Comparison of ENCODE assay signal across 17 mouse cellular contexts in genomic region chr6:149457324-149457723, GRCm38 (mm10).
"Had no signal": no experiment of that assay in that cellular context is flagged by ENCODE, and none has a peak within 500 bp of the region (broad histone marks: within the 10 kb centered on the region; RNA-seq: fewer than 3 reads in every experiment).

No protein-coding gene starts in this region.

- DNase-seq: lung, adult 2 months; lung, postnatal 14 days; lung, postnatal 36 days; right cerebral cortex, postnatal 14 days; thymus, adult 2 months; thymus, postnatal 25 days; thymus, postnatal 4 days had no signal

- H3K4me3 ChIP-seq: lung, embryonic 15.5 days; megakaryocyte, embryonic 14.5 days; midbrain, embryonic 13.5 days; midbrain, embryonic 15.5 days; neural tube, embryonic 12.5 days; stomach, embryonic 15.5 days had no signal

- H3K9ac ChIP-seq: lung, embryonic 15.5 days; midbrain, embryonic 13.5 days; midbrain, embryonic 15.5 days; neural tube, embryonic 12.5 days; stomach, embryonic 15.5 days had no signal

- H3K4me1 ChIP-seq: lung, embryonic 15.5 days; megakaryocyte, embryonic 14.5 days; midbrain, embryonic 13.5 days; midbrain, embryonic 15.5 days; neural tube, embryonic 12.5 days; stomach, embryonic 15.5 days had no signal

- H3K9me3 ChIP-seq: lung, embryonic 15.5 days; megakaryocyte, embryonic 14.5 days; midbrain, embryonic 13.5 days; midbrain, embryonic 15.5 days; neural tube, embryonic 12.5 days; stomach, embryonic 15.5 days had no signal

- H3K36me3 ChIP-seq: lung, embryonic 15.5 days; midbrain, embryonic 13.5 days; midbrain, embryonic 15.5 days; neural tube, embryonic 12.5 days; stomach, embryonic 15.5 days had no signal

- ATAC-seq: lung, postnatal 0 days; midbrain, embryonic 13.5 days; midbrain, embryonic 15.5 days had no signal

- H3K27ac ChIP-seq: lung, embryonic 15.5 days; macrophage; midbrain, embryonic 13.5 days; midbrain, embryonic 15.5 days; neural tube, embryonic 12.5 days; stomach, embryonic 15.5 days; stomach, postnatal 0 days had no signal

- H3K4me2 ChIP-seq: lung, embryonic 15.5 days; midbrain, embryonic 11.5 days; midbrain, embryonic 13.5 days; midbrain, embryonic 15.5 days; neural tube, embryonic 12.5 days; stomach, embryonic 15.5 days had no signal

- H3K27me3 ChIP-seq: lung, embryonic 15.5 days; megakaryocyte, embryonic 14.5 days; midbrain, embryonic 13.5 days; midbrain, embryonic 15.5 days; neural tube, embryonic 12.5 days; stomach, embryonic 15.5 days had no signal
